Mouse (Mus musculus): ENCODE measurements around the gene Pgam1. TPM values are rescaled to one million over a fixed set of nuclear protein-coding genes. Genes with fewer than 3 reads are reported as not detected.
"Not testable (repeated sequence)": the region's sequence is repeated elsewhere in the genome, so short reads cannot be mapped to it uniquely, and the experiment has no call there.

The Pgam1 gene
- total RNA-seq, 2 experiments from 2014 or later, result 526 to 534 TPM

DNA sequence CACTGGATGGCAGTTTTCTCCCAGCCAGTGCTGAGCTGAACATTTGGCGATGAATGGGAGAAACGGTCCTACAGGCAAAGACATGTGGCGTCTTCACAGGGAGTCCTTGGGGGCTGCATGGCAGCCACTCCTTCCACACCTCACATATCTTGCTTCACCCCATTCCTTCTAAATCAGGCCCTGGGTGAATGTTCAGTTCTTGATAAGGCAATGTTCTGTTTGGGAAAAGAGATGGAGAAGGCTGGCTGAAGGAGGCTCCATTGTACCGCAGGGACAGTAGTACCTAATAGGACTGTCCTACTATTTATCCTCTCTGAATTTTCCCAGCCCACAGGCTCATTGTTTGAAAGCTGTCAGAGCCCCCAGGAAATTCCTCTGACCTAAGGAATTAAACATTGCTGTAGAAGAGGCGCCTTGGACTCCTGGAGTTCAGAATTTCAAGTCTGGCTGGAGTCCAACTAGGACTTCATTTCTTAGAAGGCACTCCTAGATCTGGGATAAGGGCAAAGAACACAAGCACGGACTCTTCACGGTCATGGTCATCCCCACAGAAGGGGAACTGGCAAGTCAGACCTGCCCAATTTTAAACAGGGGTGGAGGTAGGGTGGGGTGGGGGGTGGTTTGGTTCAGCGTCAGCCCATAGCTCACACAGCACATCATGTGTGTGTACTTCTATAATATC, 4.5 kb upstream of the Pgam1 start:
- no peak for DNase-seq (ENCODE audit: extremely low spot score in 1 of 2, low spot score in 2 of 2)
- intact Hi-C loops (cut with DNase I), result no loop called here

DNA sequence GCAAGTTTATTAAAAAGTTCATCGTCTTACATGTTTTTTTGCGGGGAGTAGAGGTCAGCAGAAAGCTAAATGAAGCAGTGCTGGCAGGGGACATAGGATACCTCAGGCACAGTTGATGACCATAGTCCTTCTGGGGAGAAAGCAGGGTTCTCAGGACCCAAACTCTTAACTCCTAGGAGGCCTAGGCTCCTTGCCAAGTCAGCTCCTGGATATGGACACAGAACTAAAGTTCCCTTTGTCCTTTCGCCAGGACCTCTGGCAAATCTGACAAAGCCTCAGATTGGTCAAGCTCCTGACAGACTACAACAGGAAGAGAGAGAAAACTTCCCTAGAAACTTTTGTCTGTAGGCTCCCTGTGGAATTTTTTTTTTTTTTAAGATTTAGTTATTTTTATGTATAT, 3.0 kb upstream of the Pgam1 start:
- intact Hi-C loops (cut with DNase I), result no loop called here

GRCm38 (mm10) chr19:41910396-41910795, 1.3 kb upstream of the Pgam1 start:
- DNase-seq (ENCODE audit: extremely low spot score in 1 of 2, low spot score in 2 of 2), result no peak
- intact Hi-C loops (cut with DNase I), result no loop called here

More for the DNA sequence above, 3.0 kb upstream of the Pgam1 start:
- DNase-seq (ENCODE audit: extremely low spot score in 1 of 2, low spot score in 2 of 2), result peak in 1 of 2 experiments; percentile 34

GRCm38 (mm10) chr19:41912121-41913080, 678 bp downstream of the Pgam1 start:
- DNase-seq (ENCODE audit: extremely low spot score in 1 of 2, low spot score in 2 of 2), result peak; percentile 16 to 58
- intact Hi-C loops (cut with DNase I), result no loop called here

DNA sequence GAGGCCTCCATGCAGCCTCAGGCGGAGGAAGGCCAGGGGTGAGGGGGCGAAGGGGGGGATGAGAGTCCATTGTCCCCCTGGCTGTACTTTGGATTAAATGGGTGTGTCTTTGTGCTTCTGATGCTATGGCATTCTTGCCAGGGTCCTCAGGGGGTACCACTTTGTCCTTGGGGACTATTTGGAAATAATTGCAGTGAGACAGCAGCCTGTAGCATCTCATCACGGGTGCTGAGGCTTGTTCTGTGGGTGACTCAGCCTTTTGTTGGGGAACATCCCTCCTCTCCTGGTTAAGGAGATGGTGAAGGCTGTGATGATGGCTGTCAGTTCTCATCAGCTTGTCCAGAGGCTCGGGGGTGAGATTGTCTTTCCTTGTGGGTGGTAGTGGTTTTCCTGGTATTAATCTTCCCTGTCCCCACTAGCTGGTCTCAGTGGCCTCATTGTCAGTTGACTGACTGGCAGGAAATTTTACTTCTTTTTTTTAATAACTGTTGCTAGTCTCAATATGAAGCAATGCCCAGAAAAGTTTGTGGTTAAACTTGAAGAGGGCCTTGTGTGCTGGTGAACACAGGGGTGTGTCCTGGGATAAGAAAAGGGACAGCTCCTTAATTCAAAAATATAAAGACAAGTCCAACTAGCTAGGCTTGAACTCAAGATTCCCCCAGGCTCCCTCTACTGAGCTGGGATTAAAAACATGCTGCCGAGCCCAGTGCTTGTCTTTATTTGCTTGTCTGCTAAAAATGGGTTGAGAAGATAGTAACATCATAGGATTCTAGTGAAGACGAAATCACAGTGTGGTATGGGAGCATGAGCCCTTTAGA, 2.3 kb downstream of the Pgam1 start:
- intact Hi-C loops (cut with DNase I), result no loop called here
- no peak for DNase-seq (ENCODE audit: extremely low spot score in 1 of 2, low spot score in 2 of 2)

GRCm38 (mm10) chr19:41914592-41914882, 2.8 kb downstream of the Pgam1 start:
- DNase-seq (ENCODE audit: extremely low spot score in 1 of 2, low spot score in 2 of 2); intact Hi-C loops (cut with DNase I): not testable (repeated sequence)

DNA sequence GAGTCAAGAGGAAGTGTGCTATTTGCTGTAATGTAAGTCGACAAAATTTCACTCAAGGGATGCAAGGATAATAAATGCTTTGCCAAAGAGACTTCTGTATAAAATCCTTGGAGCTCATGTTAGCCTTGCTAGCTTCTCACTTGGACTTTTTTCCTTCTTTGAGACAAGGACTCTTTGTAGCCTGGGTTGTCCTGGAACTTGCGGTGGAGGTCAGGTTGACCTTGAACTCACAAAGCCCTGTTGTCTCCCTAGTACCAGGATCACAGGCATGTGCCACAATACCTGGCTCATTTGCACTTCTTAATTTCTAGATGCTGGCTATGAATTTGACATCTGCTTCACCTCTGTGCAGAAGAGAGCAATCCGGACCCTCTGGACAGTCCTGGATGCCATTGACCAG, 3.6 kb downstream of the Pgam1 start:
- intact Hi-C loops (cut with DNase I), result no loop called here

GRCm38 (mm10) chr19:41916853-41917252, 5.1 kb downstream of the Pgam1 start:
- DNase-seq (ENCODE audit: extremely low spot score in 1 of 2, low spot score in 2 of 2), result no peak
- intact Hi-C loops (cut with DNase I), result no loop called here

More for the DNA sequence above, 3.6 kb downstream of the Pgam1 start:
- no peak for DNase-seq (ENCODE audit: extremely low spot score in 1 of 2, low spot score in 2 of 2)

DNA sequence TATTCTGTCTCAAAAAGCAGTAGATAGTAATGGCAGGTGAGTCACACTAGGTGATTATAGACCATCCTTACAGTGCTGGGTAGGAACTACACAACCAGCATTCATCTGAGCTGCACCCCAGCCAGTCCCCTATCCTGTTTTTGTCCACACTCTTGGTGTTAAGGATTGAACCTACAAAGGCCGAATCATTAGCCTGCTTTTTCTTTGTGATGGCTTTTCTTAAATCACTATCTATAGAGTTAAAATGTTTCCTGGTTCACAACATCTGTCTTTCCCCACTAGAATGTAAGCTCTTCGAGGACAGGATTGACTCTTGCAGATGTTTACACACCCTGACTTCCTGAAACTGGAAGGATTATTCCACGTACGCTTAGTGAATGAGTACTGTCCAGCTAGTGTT, 7.7 kb downstream of the Pgam1 start:
- intact Hi-C loops (cut with DNase I), result no loop called here

GRCm38 (mm10) chr19:41920412-41921067, 8.8 kb downstream of the Pgam1 start:
- DNase-seq (ENCODE audit: extremely low spot score in 1 of 2, low spot score in 2 of 2), result no peak
- intact Hi-C loops (cut with DNase I), result no loop called here

More for the DNA sequence above, 7.7 kb downstream of the Pgam1 start:
- DNase-seq (ENCODE audit: extremely low spot score in 1 of 2, low spot score in 2 of 2), result no peak

GRCm38 (mm10) chr19:41932686-41933085, 21.0 kb downstream of the Pgam1 start:
- intact Hi-C loops (cut with DNase I), result no loop called here
- DNase-seq (ENCODE audit: extremely low spot score in 1 of 2, low spot score in 2 of 2), result peak in 1 of 2 experiments; percentile 29

- intact Hi-C loops (cut with DNase I), result no loop called here
Observed at GRCm38 (mm10) chr19:41933179-41934086, 21.7 kb downstream of the Pgam1 start, which contains the start of the genes Exosc1 and Zdhhc16. Gene Exosc1, minus strand, starts transcription at chr19:41933423. Gene Zdhhc16, plus strand, starts transcription at chr19:41933480.

GRCm38 (mm10) chr19:41934124-41934523, 22.4 kb downstream of the Pgam1 start:
- no peak for DNase-seq (ENCODE audit: extremely low spot score in 1 of 2, low spot score in 2 of 2)
- intact Hi-C loops (cut with DNase I), result no loop called here

More at GRCm38 (mm10) chr19:41933179-41934086, 21.7 kb downstream of the Pgam1 start, which contains the start of the genes Exosc1 and Zdhhc16:
- DNase-seq (ENCODE audit: extremely low spot score in 1 of 2, low spot score in 2 of 2), result peak; percentile 98 to 99

DNA sequence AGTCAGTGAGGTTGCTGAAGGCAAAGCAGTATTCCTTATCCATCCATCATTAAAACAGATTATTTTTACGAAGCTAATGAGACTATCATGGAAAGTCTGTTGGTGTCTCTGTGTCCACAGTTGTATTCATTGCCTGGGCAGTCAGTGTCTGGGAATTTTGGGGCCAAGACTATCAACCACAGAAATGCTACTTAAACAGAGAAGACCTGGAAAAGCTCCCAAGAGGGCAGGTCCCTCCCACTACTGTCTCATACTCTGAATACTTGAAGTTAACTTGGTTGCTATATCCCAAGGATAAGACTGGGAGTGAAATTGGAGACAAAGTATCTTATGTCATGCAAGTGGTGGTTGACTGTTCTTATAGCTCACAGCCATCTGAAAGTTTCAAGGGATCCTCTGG, 24.2 kb downstream of the Pgam1 start:
- no peak for DNase-seq (ENCODE audit: extremely low spot score in 1 of 2, low spot score in 2 of 2)
- intact Hi-C loops (cut with DNase I), result no loop called here

DNA sequence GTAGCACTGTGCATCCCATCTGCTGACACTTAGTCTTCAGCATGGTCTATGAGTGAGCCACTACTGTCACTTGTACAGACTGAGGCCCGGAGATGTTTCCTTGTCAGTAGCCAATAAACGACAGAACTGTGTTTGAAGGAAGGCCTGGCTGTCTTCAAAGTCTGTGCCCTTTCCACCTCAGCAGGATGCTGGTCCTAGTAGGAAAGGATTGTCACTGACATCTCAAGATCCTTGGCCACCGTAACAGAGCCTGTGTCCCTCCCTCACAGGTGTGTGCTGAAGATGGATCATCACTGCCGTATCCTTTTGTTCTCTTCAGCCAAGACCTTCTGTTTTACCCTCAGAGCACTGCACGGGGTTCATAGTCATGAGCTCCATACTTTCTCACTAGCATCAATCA, 26.8 kb downstream of the Pgam1 start:
- DNase-seq (ENCODE audit: extremely low spot score in 1 of 2, low spot score in 2 of 2), result no peak
- intact Hi-C loops (cut with DNase I), result no loop called here

DNA sequence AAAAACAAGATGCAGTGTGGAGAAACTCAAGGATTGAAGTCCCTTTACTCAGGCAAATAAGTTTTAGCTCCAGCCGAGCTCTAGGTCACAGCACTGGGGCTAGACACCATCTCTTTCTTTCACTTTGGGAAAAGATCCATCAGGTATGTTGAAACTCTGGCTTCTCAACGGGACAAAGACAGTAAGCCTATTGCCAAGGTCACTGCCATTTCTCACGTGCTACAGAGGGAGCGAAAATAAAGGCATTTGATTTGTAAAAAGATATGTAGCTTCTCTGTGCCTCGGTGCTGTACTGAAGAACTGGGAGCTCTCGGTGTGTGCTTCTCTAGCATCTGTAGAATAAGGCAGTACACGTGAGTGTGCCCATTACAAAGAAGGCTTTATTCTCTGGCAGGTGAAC, 32.1 kb downstream of the Pgam1 start:
- DNase-seq (ENCODE audit: extremely low spot score in 1 of 2, low spot score in 2 of 2), result no peak
- intact Hi-C loops (cut with DNase I), result no loop called here

- DNase-seq (ENCODE audit: extremely low spot score in 1 of 2, low spot score in 2 of 2), result no peak
- intact Hi-C loops (cut with DNase I), result no loop called here
Observed at GRCm38 (mm10) chr19:41952287-41952686, 40.6 kb downstream of the Pgam1 start.

GRCm38 (mm10) chr19:41953574-41953973, 41.9 kb downstream of the Pgam1 start:
- intact Hi-C loops (cut with DNase I), result no loop called here
- no peak for DNase-seq (ENCODE audit: extremely low spot score in 1 of 2, low spot score in 2 of 2)
